Mouse (Mus musculus) right cerebral cortex, postnatal 25 days (tissue): ENCODE results near the gene Ipo13.

Source experiments
- DNase-seq: peaks from one replicate; pipeline ENCODE4 v3.0.0; 2022

The Ipo13 gene

GRCm38 (mm10) chr4:117878703-117879102 is 36.1 kb downstream of the Ipo13 start:
- no peak for DNase-seq

- no peak for DNase-seq
Measured at GRCm38 (mm10) chr4:117878301-117878700, 36.5 kb downstream of the Ipo13 start.

- no peak for DNase-seq
Measured at GRCm38 (mm10) chr4:117873615-117874014, 41.2 kb downstream of the Ipo13 start.

GRCm38 (mm10) chr4:117872471-117872886 is 42.3 kb downstream of the Ipo13 start, which contains the start of gene Ccdc24:
Gene Ccdc24, minus strand, starts transcription at chr4:117872557.
- DNase-seq, result no peak

- DNase-seq, result no peak
Measured at GRCm38 (mm10) chr4:117871787-117872186, 43.0 kb downstream of the Ipo13 start.

- DNase-seq, result no peak
Measured at GRCm38 (mm10) chr4:117870437-117870836, 44.4 kb downstream of the Ipo13 start.

GRCm38 (mm10) chr4:117869317-117869716 is 45.5 kb downstream of the Ipo13 start:
- no peak for DNase-seq

- DNase-seq, result no peak
Measured at GRCm38 (mm10) chr4:117867823-117868222, 47.0 kb downstream of the Ipo13 start.

- DNase-seq, result no peak
Measured at GRCm38 (mm10) chr4:117867000-117867399, 47.8 kb downstream of the Ipo13 start.

- no peak for DNase-seq
Measured at GRCm38 (mm10) chr4:117866083-117866482, 48.7 kb downstream of the Ipo13 start.

GRCm38 (mm10) chr4:117862823-117863222 is 52.0 kb downstream of the Ipo13 start:
- peak; percentile 66 for DNase-seq

- no peak for DNase-seq
Measured at GRCm38 (mm10) chr4:117860570-117860969, 54.2 kb downstream of the Ipo13 start.

GRCm38 (mm10) chr4:117858794-117859193 is 56.0 kb downstream of the Ipo13 start:
- peak; percentile 56 for DNase-seq

GRCm38 (mm10) chr4:117855146-117855545 is 59.7 kb downstream of the Ipo13 start:
- no peak for DNase-seq

- no peak for DNase-seq
Measured at GRCm38 (mm10) chr4:117852152-117852868, 62.5 kb downstream of the Ipo13 start.

GRCm38 (mm10) chr4:117850871-117851270 is 63.9 kb downstream of the Ipo13 start:
- DNase-seq, result no peak

- DNase-seq, result no peak
Measured at GRCm38 (mm10) chr4:117850176-117850575, 64.6 kb downstream of the Ipo13 start.

GRCm38 (mm10) chr4:117849506-117849905 is 65.3 kb downstream of the Ipo13 start:
- no peak for DNase-seq

GRCm38 (mm10) chr4:117849063-117849462 is 65.7 kb downstream of the Ipo13 start:
- DNase-seq, result no peak

- no peak for DNase-seq
Measured at GRCm38 (mm10) chr4:117847011-117847410, 67.8 kb downstream of the Ipo13 start.

GRCm38 (mm10) chr4:117846261-117846660 is 68.5 kb downstream of the Ipo13 start:
- no peak for DNase-seq

- no peak for DNase-seq
Measured at GRCm38 (mm10) chr4:117845316-117845715, 69.5 kb downstream of the Ipo13 start.
